Mouse (Mus musculus) inflammation-experienced regulatory T-cells, adult 6 months (primary cell): ENCODE results near the gene Adck2. TPM values are rescaled to one million over a fixed set of nuclear protein-coding genes. Genes with fewer than 3 reads are reported as not detected.

Source experiments
- ATAC-seq: one replicate; pipeline ENCODE4 v1.8.0; 2017
- polyA plus RNA-seq, 3 experiments: library from polyadenylated mRNA; unstranded; fragments of 100-300 nt; shearing (Covaris generic); gene quantifications; one replicate each; pipeline ENCODE4 v1.2.1; 2017

Adck2 gene
- polyA plus RNA-seq, 3 experiments from 2014 or later, result 23.2 to 43.1 (median 30.5) TPM

GRCm38 (mm10) chr6:39559276-39559939, 14.3 kb upstream of the Adck2 start:
- ATAC-seq, result no peak

- peak; percentile 92 for ATAC-seq
These were observed 11.3 kb upstream of the Adck2 start for GRCm38 (mm10) chr6:39562166-39563015.

- peak; percentile 74 for ATAC-seq
These were observed 6.1 kb upstream of the Adck2 start for GRCm38 (mm10) chr6:39567528-39567927.

GRCm38 (mm10) chr6:39570426-39570825, 3.2 kb upstream of the Adck2 start:
- no peak for ATAC-seq

GRCm38 (mm10) chr6:39574555-39574869, 839 bp downstream of the Adck2 start:
- ATAC-seq, result no peak

- ATAC-seq, result no peak
These were observed 1.3 kb downstream of the Adck2 start for GRCm38 (mm10) chr6:39574951-39575350.

- no peak for ATAC-seq
These were observed 5.9 kb downstream of the Adck2 start for GRCm38 (mm10) chr6:39579552-39579951.

- no peak for ATAC-seq
These were observed 6.9 kb downstream of the Adck2 start for GRCm38 (mm10) chr6:39580558-39580957.

- ATAC-seq, result no peak
These were observed 7.6 kb downstream of the Adck2 start for GRCm38 (mm10) chr6:39581087-39581784.

- ATAC-seq, result no peak
These were observed 11.8 kb downstream of the Adck2 start, which contains the start of gene Gm42420 for GRCm38 (mm10) chr6:39585517-39585916. TSS of gene Gm42420 (plus strand) at chr6:39585753.

GRCm38 (mm10) chr6:39591481-39591880, 17.8 kb downstream of the Adck2 start:
- no peak for ATAC-seq

GRCm38 (mm10) chr6:39592401-39593214, 18.9 kb downstream of the Adck2 start, which contains the start of gene Ndufb2:
TSS of gene Ndufb2 (plus strand) at chr6:39592574.
- peak; percentile 99 for ATAC-seq

- ATAC-seq, result no peak
These were observed 27.2 kb downstream of the Adck2 start for GRCm38 (mm10) chr6:39600851-39601250.

GRCm38 (mm10) chr6:39601828-39602227, 28.2 kb downstream of the Adck2 start:
- ATAC-seq, result no peak

- ATAC-seq, result no peak
These were observed 30.9 kb downstream of the Adck2 start for GRCm38 (mm10) chr6:39604565-39604964.

GRCm38 (mm10) chr6:39606056-39606455, 32.4 kb downstream of the Adck2 start:
- ATAC-seq, result no peak

- peak; percentile 77 for ATAC-seq
These were observed 33.2 kb downstream of the Adck2 start for GRCm38 (mm10) chr6:39606862-39607261.

GRCm38 (mm10) chr6:39607365-39607764, 33.7 kb downstream of the Adck2 start:
- ATAC-seq, result no peak

- ATAC-seq, result no peak
These were observed 36.5 kb downstream of the Adck2 start for GRCm38 (mm10) chr6:39610207-39610606.

- ATAC-seq, result no peak
These were observed 37.6 kb downstream of the Adck2 start for GRCm38 (mm10) chr6:39611296-39611695.
